Mouse (Mus musculus) cerebellum, postnatal 10 days (tissue): ENCODE measurements at regions not wholly inside any gene's neighbourhood (a gene's known extent, or its start where the extent isn't known, plus 50 kb on each side); places are given as distances from the start of the nearest gene placed in this dataset.
A peak's percentile ranks its signal among the peaks of the same experiment; 100 is the strongest.

Experiments
- DNase-seq, 2 experiments: peaks; one replicate each; pipeline ENCODE4 v3.0.0; 2021; ENCODE audit warnings: mixed read lengths in 2 of 2

DNA sequence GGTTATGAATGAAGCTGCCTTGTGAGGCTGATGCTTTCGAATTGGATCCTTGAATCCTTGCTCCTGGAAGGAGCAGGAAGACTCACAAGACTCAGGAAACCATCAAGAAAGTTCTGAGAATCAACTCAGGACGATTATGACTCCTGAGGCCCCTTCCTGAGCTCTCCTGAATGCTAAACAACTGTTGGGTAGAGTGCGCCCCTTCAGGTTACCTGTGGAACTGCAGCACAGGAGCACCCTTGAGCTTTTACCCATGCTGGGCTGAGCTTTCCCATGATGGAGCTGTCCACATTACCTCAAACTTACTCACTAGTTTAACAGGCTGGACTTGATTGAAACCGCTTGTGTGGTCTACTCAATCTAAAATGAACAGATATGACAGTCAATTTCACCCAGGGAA is 553.3 kb downstream of the Jrkl start:
- peak; percentile 1 to 5 for DNase-seq

DNA sequence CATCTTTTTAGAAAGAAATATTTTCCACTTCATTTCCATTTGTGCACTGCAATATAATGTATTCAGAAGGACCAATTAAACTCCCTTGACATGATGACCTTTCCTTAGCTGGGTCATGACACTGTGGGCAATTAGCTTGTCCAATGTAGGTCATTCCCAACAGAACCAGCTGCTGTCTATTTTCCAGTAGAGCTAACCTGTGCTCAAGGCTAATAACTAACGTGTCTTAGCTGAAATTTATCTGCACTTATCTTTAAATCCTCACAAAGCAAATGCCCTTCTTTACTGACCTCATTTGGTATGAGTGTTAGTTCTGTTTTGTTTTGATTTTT is 554.7 kb downstream of the Jrkl start:
- no peak for DNase-seq

DNA sequence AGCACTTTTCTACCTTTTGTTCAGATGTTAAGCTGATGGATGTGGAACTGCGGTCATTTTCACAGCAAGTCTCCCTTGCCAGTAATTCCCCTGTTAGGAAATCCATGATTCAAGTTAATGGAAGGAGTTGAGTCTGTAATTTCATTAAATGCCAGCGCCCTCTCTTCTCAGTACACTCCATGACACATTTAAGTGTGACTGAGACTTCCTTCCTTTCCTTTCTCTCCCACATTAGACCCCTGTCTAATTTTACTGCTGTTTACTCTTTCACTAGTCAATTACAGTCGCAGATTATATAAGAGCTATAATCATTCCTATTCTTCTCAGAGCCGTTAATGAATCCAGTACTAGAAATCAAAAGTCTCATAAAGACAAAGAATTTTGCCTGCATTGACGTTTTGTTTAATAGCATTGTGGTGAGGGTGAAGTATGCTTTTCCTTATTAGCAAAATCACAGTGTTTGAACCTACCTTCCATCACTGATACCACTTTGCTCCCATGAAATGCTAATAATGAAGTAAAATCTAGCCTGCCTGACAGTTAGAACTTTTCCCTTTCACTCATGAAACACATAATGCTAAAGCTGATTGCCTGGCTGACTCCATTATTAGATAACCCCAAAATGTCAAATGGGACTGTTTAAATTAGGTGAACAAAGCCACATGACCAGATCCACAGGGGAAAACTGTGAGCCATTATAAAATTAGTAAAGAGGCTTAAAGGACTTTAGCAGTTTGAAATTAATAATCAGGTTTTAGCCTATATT is 555.3 kb downstream of the Jrkl start:
- no peak for DNase-seq
